Mouse (Mus musculus) lung, postnatal 0 days (tissue): ENCODE measurements around the gene Zfp768.

Experiments
- CTCF ChIP-seq: IDR thresholded peaks from 2 replicates; pipeline ENCODE4 v1.5.1; 2016; ENCODE audit warnings: antibody characterized with exemption, mild to moderate bottlenecking
- EP300 ChIP-seq: IDR thresholded peaks from 2 replicates; pipeline ENCODE4 v1.6.1; 2016; ENCODE audit warnings: antibody characterized with exemption, mild to moderate bottlenecking, control low read depth

GRCm38 (mm10) chr7:127297586-127298193, 47.7 kb downstream of the Zfp768 start:
- TF ChIP-seq CTCF (no peak), EP300 (no peak)
